Mouse (Mus musculus) megakaryocyte progenitor cell, adult 5-6 weeks (primary cell): ENCODE results near the gene Serinc3. TPM values are rescaled to one million over a fixed set of nuclear protein-coding genes. Genes with fewer than 3 reads are reported as not detected.
"Not testable (repeated sequence)": the region's sequence is repeated elsewhere in the genome, so short reads cannot be mapped to it uniquely, and the experiment has no call there.

Experiments
- ATAC-seq: replicated peaks from 2 replicates; pipeline ENCODE4 v1.8.0; 2016; ENCODE audit warnings: mild to moderate bottlenecking, moderate TSS enrichment, inconsistent platforms; ENCODE audit not compliant: poor library complexity
- total RNA-seq, 2 experiments: library from RNA; stranded (forward) in 1 of 2; stranded (reverse) in 1 of 2; fragments of 157-497, 149-512 nt in 1 of 2; fragments of 200-1000 nt in 1 of 2; gene quantifications; 2 replicates each; pipeline versions ENCODE4 v1.2.3 to v1.2.4; 2015 to 2017

The Serinc3 gene
- total RNA-seq, 2 experiments from 2014 or later, result 470 to 693 TPM

- no peak for ATAC-seq
These were observed 10.7 kb downstream of the Serinc3 start for GRCm38 (mm10) chr2:163634211-163634610.

DNA sequence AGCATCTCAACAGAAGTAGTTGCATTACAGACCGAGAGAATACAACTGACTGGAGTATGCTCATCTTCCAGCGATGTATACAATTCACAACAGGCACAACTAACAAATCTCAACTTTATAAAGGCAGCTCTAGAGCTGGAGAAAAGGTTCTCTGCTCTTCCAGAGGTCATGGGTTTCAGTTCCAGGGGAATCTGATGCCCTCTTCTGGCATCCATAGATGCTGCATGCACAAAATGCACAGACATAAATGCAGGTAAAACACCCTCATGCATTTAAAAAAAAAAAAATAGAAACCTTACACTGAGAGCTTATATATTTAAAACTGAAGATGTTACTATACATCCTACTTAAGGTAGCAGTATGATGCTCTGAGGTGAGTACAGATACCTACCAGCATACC is 13.2 kb downstream of the Serinc3 start:
- no peak for ATAC-seq

- ATAC-seq, result no peak
These were observed 13.7 kb downstream of the Serinc3 start for GRCm38 (mm10) chr2:163631223-163631622.

DNA sequence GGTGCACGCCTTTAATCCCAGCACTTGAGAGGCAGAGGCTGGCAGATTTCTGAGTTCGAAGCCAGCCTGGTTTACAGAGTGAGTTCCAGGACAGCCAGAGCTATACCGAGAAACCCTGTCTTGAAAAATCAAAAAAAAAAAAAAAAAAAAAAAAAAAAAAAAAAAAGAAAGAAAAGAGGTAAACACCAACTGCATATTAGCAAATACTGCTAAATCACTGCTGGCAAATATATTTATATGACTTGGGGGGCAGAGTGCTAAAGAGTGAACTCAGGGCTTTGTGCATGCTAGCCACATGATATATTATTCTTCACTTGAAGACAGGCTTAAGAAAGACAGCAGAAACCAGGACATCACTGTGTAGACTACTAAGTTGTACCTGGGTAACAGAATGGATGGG is 23.5 kb downstream of the Serinc3 start:
- ATAC-seq, result not testable (repeated sequence)

DNA sequence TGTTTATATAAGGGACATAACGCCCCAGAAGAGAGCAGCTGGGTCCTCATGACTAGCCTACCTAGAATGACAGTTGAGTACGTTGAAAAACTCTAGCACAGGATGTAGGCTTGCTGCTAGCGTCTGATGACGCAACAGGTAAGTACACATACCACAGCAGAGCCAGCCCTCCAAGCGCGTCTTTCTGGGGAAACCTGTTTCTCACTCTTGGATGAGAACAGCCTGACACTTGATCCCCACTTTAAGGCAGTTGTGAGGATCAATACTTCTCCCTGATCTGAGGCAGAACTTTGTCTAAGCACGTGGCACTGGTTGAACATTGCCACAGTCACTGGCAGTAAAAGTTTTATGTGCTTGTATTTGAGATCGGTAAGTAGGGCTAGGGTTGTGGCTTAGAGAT is 24.5 kb downstream of the Serinc3 start:
- ATAC-seq, result peak; percentile 29; the same call in 1 of the 2 replicates

DNA sequence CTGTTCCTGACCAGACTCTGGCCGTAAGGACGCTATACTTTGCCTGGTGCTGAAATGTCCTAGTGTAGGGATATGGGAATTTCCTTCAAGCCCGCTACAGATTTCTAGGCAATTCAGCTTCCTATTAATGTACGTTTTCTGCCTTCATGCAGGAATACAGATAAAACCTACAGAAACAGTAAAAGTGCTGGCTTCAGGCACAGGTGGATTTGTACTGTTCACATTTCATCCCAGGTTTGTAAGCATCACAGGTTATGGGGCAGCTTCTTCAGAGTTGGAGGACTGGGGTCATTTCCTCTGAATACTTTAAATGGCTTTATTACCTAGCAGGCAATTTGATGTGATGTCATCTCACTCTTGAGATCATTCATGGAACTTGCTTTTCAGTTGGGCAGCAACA is 27.1 kb downstream of the Serinc3 start:
- ATAC-seq, result no peak

- ATAC-seq, result 0 out of 2 replicates have a peak, but pooled peaks have one; percentile 4
These were observed 27.6 kb downstream of the Serinc3 start for GRCm38 (mm10) chr2:163617232-163617863.

DNA sequence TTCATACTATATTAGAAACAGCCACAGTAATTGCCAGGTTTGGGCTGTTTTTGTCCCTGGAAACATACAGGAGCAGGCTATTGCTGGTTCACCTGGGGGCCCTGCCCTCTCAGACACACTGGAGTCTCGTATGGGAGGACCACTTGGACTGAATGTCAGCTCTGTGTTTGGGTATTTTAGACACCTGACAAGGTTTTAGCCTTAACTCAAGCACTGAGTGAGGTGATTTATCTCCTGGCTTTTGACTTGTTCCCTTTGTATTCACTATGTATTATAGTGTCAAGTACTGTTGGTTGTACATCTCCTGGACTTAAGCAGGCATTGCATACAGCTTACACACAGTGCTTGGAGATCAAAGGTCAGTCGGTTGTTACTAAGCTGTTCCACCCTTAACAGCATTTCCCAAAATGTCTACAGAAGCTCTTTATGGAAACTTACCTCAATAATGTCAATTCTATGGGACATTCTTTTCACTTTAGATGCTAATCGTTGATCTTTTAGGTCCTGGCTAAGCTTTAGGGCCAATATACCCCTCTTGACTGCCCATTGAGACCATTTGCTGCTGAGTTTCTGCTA is 28.2 kb downstream of the Serinc3 start:
- 0 out of 2 replicates have a peak, but pooled peaks have one; percentile 0 for ATAC-seq

DNA sequence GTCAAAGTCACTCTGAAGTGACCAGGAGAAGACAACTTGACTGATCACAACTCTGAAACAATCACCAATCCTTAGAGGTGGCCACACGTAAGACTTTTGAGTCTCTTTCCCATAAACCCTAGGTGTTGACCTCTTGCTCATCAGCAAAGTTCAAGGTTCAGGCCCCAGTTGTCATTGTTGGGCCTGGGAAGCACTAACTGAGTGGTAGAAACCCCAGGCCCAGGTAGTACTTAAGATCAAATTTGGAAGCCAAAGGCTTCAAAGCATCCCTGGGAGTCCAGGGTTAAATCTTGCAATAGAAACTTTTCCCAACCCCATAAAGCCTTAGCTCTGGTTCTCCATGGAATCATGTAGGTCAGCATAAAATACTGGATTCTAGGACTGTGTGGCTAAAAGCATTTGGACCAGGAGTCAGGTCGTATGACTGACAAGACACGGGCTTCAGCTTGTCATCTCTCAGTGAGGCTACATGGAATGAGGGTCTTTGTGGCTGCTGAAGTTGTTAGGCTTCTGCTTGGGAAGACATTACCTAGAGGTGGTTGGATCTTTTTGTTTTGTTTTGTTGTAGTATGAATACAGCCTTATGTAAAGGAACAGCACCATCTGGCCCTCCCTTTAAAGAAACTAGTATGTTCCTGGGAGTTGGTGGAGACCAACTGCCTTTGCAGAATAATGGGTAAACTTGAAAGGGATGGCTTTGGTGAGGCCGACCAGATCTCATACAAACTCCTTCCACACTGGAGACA is 28.9 kb downstream of the Serinc3 start:
- ATAC-seq, result 0 out of 2 replicates have a peak, but pooled peaks have one; percentile 3

- no peak for ATAC-seq
These were observed 29.5 kb downstream of the Serinc3 start for GRCm38 (mm10) chr2:163615401-163615800.

- no peak for ATAC-seq
These were observed 30.9 kb downstream of the Serinc3 start for GRCm38 (mm10) chr2:163613990-163614389.

DNA sequence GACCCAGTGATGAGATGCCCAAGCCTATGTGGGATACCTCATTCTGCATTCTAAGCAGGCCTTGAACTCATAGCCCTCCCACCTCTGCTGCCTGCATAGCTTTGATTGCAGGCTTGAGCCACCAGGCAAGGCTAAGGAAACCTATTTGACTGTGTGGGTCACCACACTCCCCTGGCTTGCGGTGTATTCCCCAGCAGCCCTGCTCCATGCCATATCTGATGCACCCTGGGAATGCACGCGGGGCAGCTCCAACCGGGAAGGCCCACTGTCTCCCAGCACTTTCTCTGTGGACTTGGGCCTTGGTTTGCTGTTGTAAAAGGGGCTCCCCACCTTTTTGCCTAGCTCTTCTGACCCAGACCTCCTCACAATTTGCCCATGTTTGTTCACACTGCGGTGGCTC is 31.7 kb downstream of the Serinc3 start:
- no peak for ATAC-seq

DNA sequence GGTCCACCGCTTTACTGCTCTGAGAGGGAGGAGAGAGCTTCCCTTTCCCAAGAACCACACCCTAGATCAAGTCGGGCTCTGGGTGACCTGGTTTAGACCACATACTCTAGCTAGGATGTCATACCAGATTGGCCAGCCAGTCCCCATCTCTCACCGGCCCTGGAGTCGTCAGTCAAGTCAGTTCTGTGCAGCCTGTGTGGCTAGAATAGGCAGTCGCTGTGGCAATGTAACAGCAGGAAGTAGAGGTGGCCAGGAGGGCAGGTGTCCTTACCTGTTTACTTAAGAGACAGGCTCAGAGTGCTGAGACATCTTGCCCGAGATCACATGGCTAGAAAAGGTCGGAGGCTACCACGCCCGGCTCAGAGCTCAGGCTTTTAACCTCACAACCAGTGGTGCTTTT is 33.8 kb downstream of the Serinc3 start:
- ATAC-seq, result no peak

DNA sequence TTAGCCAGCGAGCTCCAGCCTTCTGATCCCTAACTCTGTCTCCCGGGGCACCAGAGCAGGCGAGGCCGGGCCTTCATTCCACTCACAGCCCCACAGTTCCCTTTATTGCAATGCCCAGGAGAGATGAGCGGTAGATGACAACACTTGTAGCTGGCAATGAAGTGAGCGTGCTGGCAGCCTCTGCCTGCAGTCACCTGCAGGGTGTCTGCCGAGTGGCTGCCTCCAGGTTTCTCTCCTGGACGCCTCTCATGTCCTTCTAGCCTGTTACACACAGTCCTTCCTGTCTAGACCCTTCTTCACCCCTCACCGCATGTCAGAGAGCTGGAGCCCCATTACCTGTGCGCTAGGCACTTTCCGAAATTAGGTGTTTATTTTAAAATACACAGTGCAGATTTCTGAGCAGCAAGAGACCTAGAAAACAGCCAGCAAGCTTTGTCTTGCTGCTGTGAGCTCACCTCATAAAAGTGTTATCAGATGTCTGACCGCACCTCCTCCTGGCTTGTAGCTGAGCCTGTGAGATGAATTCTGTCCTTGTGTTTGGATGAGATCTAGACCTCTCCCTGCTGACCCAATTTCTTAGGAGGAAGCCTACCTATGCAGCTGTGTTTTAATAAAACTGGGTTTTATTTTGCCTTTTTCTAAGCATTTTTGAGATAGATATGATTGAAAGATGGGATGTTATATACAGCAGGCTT is 35.5 kb downstream of the Serinc3 start:
- ATAC-seq, result no peak

- no peak for ATAC-seq
These were observed 36.9 kb downstream of the Serinc3 start for GRCm38 (mm10) chr2:163608008-163608407.

DNA sequence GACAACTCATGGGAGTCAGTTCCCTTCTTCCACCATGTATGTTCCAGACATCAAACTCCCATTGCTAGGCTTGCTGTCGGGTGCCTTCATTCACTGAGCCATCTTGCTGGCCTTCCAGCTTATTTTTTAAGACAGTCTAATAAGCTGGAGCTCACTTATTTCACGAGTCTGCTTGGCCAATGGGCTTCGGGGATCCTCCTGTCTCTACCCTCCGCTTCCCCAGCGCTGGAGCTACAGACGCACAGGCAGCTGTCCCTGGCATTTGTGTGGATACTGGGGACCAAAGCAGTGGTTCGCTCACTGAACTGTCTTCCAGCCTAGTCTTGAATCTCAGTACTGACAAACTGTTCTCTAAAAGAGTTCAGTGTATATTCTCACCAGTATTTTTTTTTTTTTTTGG is 38.8 kb downstream of the Serinc3 start:
- ATAC-seq, result no peak

DNA sequence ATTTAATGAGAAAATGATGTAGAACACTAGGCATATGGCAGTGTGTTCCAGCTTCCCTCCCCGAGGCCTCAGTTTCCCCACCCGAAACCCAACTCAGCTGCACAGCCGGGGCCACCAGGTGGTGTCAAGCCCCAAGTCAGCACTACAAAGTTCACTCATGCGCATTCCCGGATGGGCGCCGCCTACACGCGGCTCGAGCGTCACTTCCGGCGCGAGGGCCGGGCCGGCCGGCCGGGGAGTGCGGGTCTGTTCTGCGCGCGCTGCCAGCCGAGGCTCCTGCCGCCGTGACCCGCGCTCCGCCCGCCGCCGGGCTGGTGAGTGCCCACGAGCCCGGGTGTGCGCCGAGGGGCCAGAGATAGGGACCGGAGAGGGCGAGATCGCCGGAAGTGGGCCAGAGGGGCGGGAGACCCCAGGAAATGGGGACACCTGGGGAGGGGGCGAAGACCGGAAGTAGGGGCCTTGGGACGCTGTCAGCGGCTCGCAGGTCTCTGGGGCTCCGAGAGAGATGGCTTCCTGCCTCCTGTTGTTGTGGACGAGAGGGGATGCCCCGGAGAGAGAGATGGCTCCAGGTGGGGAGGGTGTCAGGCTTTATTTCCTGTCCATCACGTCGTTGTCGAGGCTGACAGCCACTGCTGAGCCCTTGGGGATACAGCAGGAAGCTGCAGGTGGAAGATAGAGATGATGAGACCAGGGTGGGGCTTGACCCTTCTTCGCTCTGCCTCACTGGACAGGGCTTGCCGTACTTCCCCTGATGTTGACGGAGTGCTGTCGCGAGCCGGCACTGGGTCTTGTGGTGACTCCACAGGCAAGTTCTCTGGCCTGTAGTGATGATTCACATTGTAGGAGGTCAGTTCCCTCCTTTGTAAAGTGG is 42.6 kb downstream of the Serinc3 start, which contains the start of gene Ttpal:
TSS of gene Ttpal (plus strand) at position 214 of the 871 bp plus-strand sequence.
- peak; percentile 83 for ATAC-seq

GRCm38 (mm10) chr2:163601712-163602100 is 43.2 kb downstream of the Serinc3 start:
- ATAC-seq, result no peak

DNA sequence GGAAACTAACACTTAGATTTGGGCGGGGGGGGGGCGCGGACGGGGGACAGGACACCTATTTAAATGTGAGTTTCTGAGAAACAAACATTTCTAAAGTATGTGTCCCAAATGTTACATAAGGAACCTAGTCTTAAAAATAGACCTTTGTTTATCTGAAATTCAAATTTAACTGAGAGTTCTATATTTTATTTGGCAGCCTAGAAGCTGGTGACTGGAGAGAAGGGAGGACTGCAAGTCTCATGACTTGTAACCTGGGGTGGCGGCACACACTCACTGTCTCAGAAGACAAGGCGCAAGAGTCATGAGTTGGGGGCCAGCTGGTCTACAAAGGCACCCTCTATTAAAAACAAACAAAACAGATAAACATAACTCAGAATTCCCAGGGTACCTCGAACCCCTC is 43.9 kb downstream of the Serinc3 start:
- no peak for ATAC-seq

- ATAC-seq, result peak; percentile 57
These were observed 45.7 kb downstream of the Serinc3 start for GRCm38 (mm10) chr2:163599226-163599625.
